ENCODE assay signal across 8 mouse cellular contexts in genomic region chr8:120232913-120233312, GRCm38 (mm10). TPM values are rescaled to one million over a fixed set of nuclear protein-coding genes. Genes with fewer than 3 reads are reported as not detected.
DNase-seq lines count a peak whose midpoint lies in the region; ATAC-seq and TF ChIP-seq lines count a peak whose summit lies in the region.

No protein-coding gene starts in this region.

- WGBS in embryonic facial prominence, embryonic 15.5 days = 28% methylated on average over 13 of the region's 13 CpGs
- 20% methylated on average over 13 of the region's 13 CpGs for WGBS in intestine, embryonic 14.5 days
- WGBS in midbrain, embryonic 10.5 days = 41% methylated on average over 13 of the region's 13 CpGs
- WGBS in cerebellum, adult 2 months = 31% methylated on average over 13 of the region's 13 CpGs

- peak overlapping the region; percentile 65 for H3K4me3 ChIP-seq in embryonic facial prominence, embryonic 15.5 days (replicated peaks)
- H3K4me3 ChIP-seq in intestine, embryonic 14.5 days (ENCODE audit: low read depth, low read length) = peak overlapping the region; percentile 22
- peak overlapping the region; percentile 75 for H3K4me3 ChIP-seq in midbrain, embryonic 10.5 days
- H3K4me3 ChIP-seq in cerebellum, adult 2 months (replicated peaks; ENCODE audit: insufficient read depth, low read depth, low read length) = no peak overlapping the region

- H3K4me2 ChIP-seq in embryonic facial prominence, embryonic 15.5 days (replicated peaks) = peak overlapping the region; percentile 97
- H3K4me2 ChIP-seq in intestine, embryonic 14.5 days (ENCODE audit: low read length) = peak overlapping the region; percentile 78

- no peak overlapping the region for H3K9ac ChIP-seq in embryonic facial prominence, embryonic 15.5 days
- peak overlapping the region; percentile 29 for H3K9ac ChIP-seq in intestine, embryonic 14.5 days (ENCODE audit: low read length)

- no peak for TF ChIP-seq POLR2A in cerebellum, adult 2 months (IDR thresholded peaks at IDR 0.05; ENCODE audit: borderline replicate concordance, insufficient read depth, low read length)

- TF ChIP-seq CTCF in cerebellum, adult 2 months (IDR thresholded peaks at IDR 0.05; ENCODE audit: borderline replicate concordance, insufficient read depth, low read depth, low read length) = no peak

- no peaks in the 10 kb centered on the region for H3K9me3 ChIP-seq in embryonic facial prominence, embryonic 15.5 days (replicated peaks)
- no peaks in the 10 kb centered on the region for H3K9me3 ChIP-seq in intestine, embryonic 14.5 days (ENCODE audit: control insufficient read depth, low read length)
- peaks cover 3% of the 10 kb centered on the region; the same call in 1 of the 2 replicates for H3K9me3 ChIP-seq in midbrain, embryonic 10.5 days (replicated peaks)

- H3K27ac ChIP-seq in embryonic facial prominence, embryonic 15.5 days (replicated peaks) = no peak overlapping the region; the same call in 1 of the 2 replicates
- no peak overlapping the region for H3K27ac ChIP-seq in intestine, embryonic 14.5 days (ENCODE audit: low read depth)
- H3K27ac ChIP-seq in midbrain, embryonic 10.5 days (replicated peaks) = peak overlapping the region; percentile 75
- no peak overlapping the region for H3K27ac ChIP-seq in cerebellum, adult 2 months (ENCODE audit: insufficient read depth, low read length)

- H3K27me3 ChIP-seq in embryonic facial prominence, embryonic 15.5 days = no peaks in the 10 kb centered on the region
- H3K27me3 ChIP-seq in intestine, embryonic 14.5 days (replicated peaks; ENCODE audit: control insufficient read depth, insufficient read depth, low read length) = no peaks in the 10 kb centered on the region
- H3K27me3 ChIP-seq in midbrain, embryonic 10.5 days (ENCODE audit: low read depth, poor library complexity, severe bottlenecking) = peaks cover 51% of the 10 kb centered on the region
- H3K27me3 ChIP-seq in cerebellum, adult 2 months (ENCODE audit: control insufficient read depth, insufficient read depth, low read length) = no peaks in the 10 kb centered on the region

- no peaks in the 10 kb centered on the region for H3K36me3 ChIP-seq in embryonic facial prominence, embryonic 15.5 days
- 0 out of 2 replicates have a peak, but pooled peaks cover 7% of the 10 kb centered on the region for H3K36me3 ChIP-seq in intestine, embryonic 14.5 days (ENCODE audit: control insufficient read depth, insufficient read depth, low read length)
- H3K36me3 ChIP-seq in midbrain, embryonic 10.5 days = peaks cover 31% of the 10 kb centered on the region

- peak; percentile 73 for DNase-seq in adrenal gland, postnatal 10 days
- no peak for DNase-seq in adrenal gland, adult 8-10 months
- peak; percentile 52 for DNase-seq in intestine, embryonic 14.5 days (ENCODE audit: low spot score)
- DNase-seq in midbrain, embryonic 10.5 days (ENCODE audit: low spot score) = no peak
- no peak for DNase-seq in cerebellum, adult 2 months
- no peak for DNase-seq in layer of hippocampus, adult 18-20 months (ENCODE audit: low spot score in 2 of 2)

- no peak for ATAC-seq in embryonic facial prominence, embryonic 15.5 days (ENCODE audit: insufficient number of reproducible peaks, low FRiP score, low TSS enrichment, low read depth)
- ATAC-seq in intestine, embryonic 14.5 days (replicated peaks; ENCODE audit: low FRiP score, low TSS enrichment, low read depth) = no peak
- no peak for ATAC-seq in megakaryocyte, adult 5-6 weeks (ENCODE audit: poor library complexity, severe bottlenecking)

- H3K4me1 ChIP-seq in embryonic facial prominence, embryonic 15.5 days = peaks cover 68% of the 10 kb centered on the region
- H3K4me1 ChIP-seq in intestine, embryonic 14.5 days (replicated peaks; ENCODE audit: control insufficient read depth, insufficient read depth, low read length) = peaks cover 57% of the 10 kb centered on the region
- peaks cover 68% of the 10 kb centered on the region for H3K4me1 ChIP-seq in midbrain, embryonic 10.5 days
- peaks cover 36% of the 10 kb centered on the region for H3K4me1 ChIP-seq in cerebellum, adult 2 months (ENCODE audit: control insufficient read depth, insufficient read depth, low read length)

RNA-seq across cellular contexts. Expression of gene Gse1, which starts 4.7 kb away (rescaled TPM):
- total RNA-seq in adrenal gland, postnatal 10 days (2021) = 10 to 100 TPM; 27.2 to 42.9 TPM
- total RNA-seq in adrenal gland, adult 8-10 months (2022) = 10 to 100 TPM; 30.7 to 64.5 (median 48.4) TPM
- polyA plus RNA-seq in embryonic facial prominence, embryonic 15.5 days (2015; fragmentation: Nextera tagmentation; extraction: Ambion mirVana) = 11.1 and 12.0 TPM in 2 replicates
- 13.3 and 16.7 TPM in 2 replicates for polyA plus RNA-seq in intestine, embryonic 14.5 days (2014; fragmentation: Nextera tagmentation; extraction: Ambion mirVana)
- polyA plus RNA-seq in midbrain, embryonic 10.5 days (2016; fragmentation: Nextera tagmentation; extraction: Ambion mirVana) = 12.7 and 15.6 TPM in 2 replicates
- polyA plus RNA-seq in cerebellum, adult 2 months (2012; rRNA removed) = 52.4 and 58.4 TPM in 2 replicates
- 100 to 1,000 TPM; 142 to 146 TPM for total RNA-seq in layer of hippocampus, adult 18-20 months (2021)
- total RNA-seq in megakaryocyte, adult 5-6 weeks (2015) = 17.1 and 18.3 TPM in 2 replicates
- total RNA-seq in megakaryocyte, adult 5-6 weeks (2017) = 6.1 and 11.4 TPM in 2 replicates

RNA-seq across cellular contexts. Expression of gene Fam92b, which starts 55.6 kb away (rescaled TPM):
- 1 to 10 TPM in 1 of 2 experiments, under 1 TPM in 1; 0.90 to 1.4 TPM for total RNA-seq in adrenal gland, postnatal 10 days (2021)
- 1 to 10 TPM in 3 of 4 experiments, under 1 TPM in 1; 0.99 to 4.1 (median 2.6) TPM for total RNA-seq in adrenal gland, adult 8-10 months (2022)
- 6.6 and 11.4 TPM in 2 replicates for polyA plus RNA-seq in embryonic facial prominence, embryonic 15.5 days (2015; fragmentation: Nextera tagmentation; extraction: Ambion mirVana)
- polyA plus RNA-seq in intestine, embryonic 14.5 days (2014; fragmentation: Nextera tagmentation; extraction: Ambion mirVana) = 1.5 and 1.6 TPM in 2 replicates
- polyA plus RNA-seq in midbrain, embryonic 10.5 days (2016; fragmentation: Nextera tagmentation; extraction: Ambion mirVana) = 2.6 and 3.3 TPM in 2 replicates
- 1.8 and 3.3 TPM in 2 replicates for polyA plus RNA-seq in cerebellum, adult 2 months (2012; rRNA removed)
- total RNA-seq in layer of hippocampus, adult 18-20 months (2021) = under 1 TPM; 0.45 to 0.58 TPM
- not detected in 2 replicates for total RNA-seq in megakaryocyte, adult 5-6 weeks (2015)
- total RNA-seq in megakaryocyte, adult 5-6 weeks (2017) = not detected in 2 replicates

Comparison
In these comparisons a context has a peak if more than half of its experiments do, and no peak if none do; other contexts are left out.
1. DNase-seq: peak in adrenal gland, postnatal 10 days (single experiment) and intestine, embryonic 14.5 days (single experiment); none in adrenal gland, adult 8-10 months (single experiment), midbrain, embryonic 10.5 days (single experiment), cerebellum, adult 2 months (0 of 2) and layer of hippocampus, adult 18-20 months (0 of 2).